Mouse (Mus musculus) embryonic facial prominence, embryonic 12.5 days (tissue): ENCODE measurements at regions not wholly inside any gene's neighbourhood (a gene's known extent, or its start where the extent isn't known, plus 50 kb on each side); places are given as distances from the start of the nearest gene placed in this dataset.

Experiments
- ATAC-seq: fragments of 200-750 bp; cut with Nextera tagmentation; 2 replicates; pipeline ENCODE4 v1.8.0; 2017; ENCODE audit not compliant: insufficient number of reproducible peaks, insufficient read depth, low FRiP score, low TSS enrichment
- H3K27ac ChIP-seq: fragments of 300-500 bp; sonication (generic); 2 replicates; pipeline ENCODE4 v1.5.1; 2016; ENCODE audit warnings: mild to moderate bottlenecking
- H3K27me3 ChIP-seq: fragments of 300-500 bp; sonication (generic); 2 replicates; pipeline ENCODE4 v1.6.1; 2016; ENCODE audit warnings: mild to moderate bottlenecking, moderate library complexity
- H3K36me3 ChIP-seq: fragments of 300-500 bp; sonication (generic); 2 replicates; pipeline ENCODE4 v1.6.1; 2016; ENCODE audit warnings: mild to moderate bottlenecking
- H3K4me1 ChIP-seq: fragments of 300-500 bp; sonication (generic); 2 replicates; pipeline ENCODE4 v1.6.1; 2016
- H3K4me2 ChIP-seq: fragments of 300-500 bp; sonication (generic); replicated peaks from 2 replicates; pipeline ENCODE4 v1.6.1; 2016; ENCODE audit warnings: mild to moderate bottlenecking, moderate library complexity
- H3K4me3 ChIP-seq: fragments of 300-500 bp; sonication (generic); 2 replicates; pipeline ENCODE4 v1.5.1; 2016; ENCODE audit warnings: mild to moderate bottlenecking
- H3K9ac ChIP-seq: fragments of 300-500 bp; sonication (generic); 2 replicates; pipeline ENCODE4 v1.6.1; 2016; ENCODE audit warnings: mild to moderate bottlenecking, moderate library complexity
- H3K9me3 ChIP-seq: fragments of 300-500 bp; sonication (generic); 2 replicates; pipeline ENCODE4 v1.6.1; 2016; ENCODE audit warnings: mild to moderate bottlenecking, moderate library complexity
- WGBS: fragments of 180-500 bp; shearing (Covaris S2); methylation state at CpG from one replicate; pipeline ENCODE4 v1.1.7; 2016; 5-methylcytosine and 5-hydroxymethylcytosine counted together

GRCm38 (mm10) chr9:47313433-47313832 lies 216.5 kb upstream of the Cadm1 start:
- Histone ChIP-seq H3K4me3 (no peak overlapping the region), H3K4me1 (no peaks in the 10 kb centered on the region), H3K27me3 (no peaks in the 10 kb centered on the region), H3K9me3 (no peaks in the 10 kb centered on the region), H3K27ac (no peak overlapping the region), H3K9ac (no peak overlapping the region), H3K36me3 (no peaks in the 10 kb centered on the region), H3K4me2 (no peak overlapping the region)
- no peak for ATAC-seq
- WGBS: 77% methylated on average over 4 of the region's 4 CpGs

- no peak overlapping the region for H3K4me2 ChIP-seq
- no peak for ATAC-seq
- H3K9me3 ChIP-seq: no peaks in the 10 kb centered on the region
- no peak overlapping the region for H3K4me3 ChIP-seq
- H3K36me3 ChIP-seq: no peaks in the 10 kb centered on the region
- WGBS: 78% methylated on average over 1 of the region's 1 CpGs
- no peaks in the 10 kb centered on the region for H3K27me3 ChIP-seq
- no peak overlapping the region for H3K9ac ChIP-seq
- no peaks in the 10 kb centered on the region for H3K4me1 ChIP-seq
- no peak overlapping the region for H3K27ac ChIP-seq
Observed at GRCm38 (mm10) chr9:47314236-47314635, 215.7 kb upstream of the Cadm1 start.

DNA sequence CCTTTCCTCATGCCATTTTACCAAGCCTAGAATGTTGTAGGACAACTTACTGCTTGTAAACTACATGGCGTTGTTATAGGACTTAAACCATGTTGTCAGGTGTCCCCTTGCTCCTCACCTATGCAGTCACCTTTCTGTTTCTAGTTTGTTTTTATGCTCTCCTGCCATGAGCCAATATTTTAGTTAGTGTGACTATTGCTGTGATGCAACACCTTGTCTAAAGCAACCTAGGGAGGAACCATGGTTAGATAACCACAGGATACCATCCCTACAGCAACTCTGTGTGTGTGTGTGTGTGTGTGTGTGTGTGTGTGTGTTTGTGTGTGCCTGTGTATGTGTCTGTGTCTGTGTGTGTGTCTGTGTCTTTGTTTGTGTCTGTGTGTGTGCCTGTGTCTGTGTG lies 209.6 kb upstream of the Cadm1 start:
- Histone ChIP-seq H3K27ac (no peak overlapping the region), H3K4me2 (no peak overlapping the region), H3K4me1 (peaks cover 18% of the 10 kb centered on the region), H3K9ac (no peak overlapping the region), H3K9me3 (no peaks in the 10 kb centered on the region), H3K4me3 (no peak overlapping the region), H3K27me3 (no peaks in the 10 kb centered on the region; the same call in 1 of the 2 replicates), H3K36me3 (no peaks in the 10 kb centered on the region)
- 92% methylated on average over 1 of the region's 1 CpGs for WGBS
- ATAC-seq: no peak

DNA sequence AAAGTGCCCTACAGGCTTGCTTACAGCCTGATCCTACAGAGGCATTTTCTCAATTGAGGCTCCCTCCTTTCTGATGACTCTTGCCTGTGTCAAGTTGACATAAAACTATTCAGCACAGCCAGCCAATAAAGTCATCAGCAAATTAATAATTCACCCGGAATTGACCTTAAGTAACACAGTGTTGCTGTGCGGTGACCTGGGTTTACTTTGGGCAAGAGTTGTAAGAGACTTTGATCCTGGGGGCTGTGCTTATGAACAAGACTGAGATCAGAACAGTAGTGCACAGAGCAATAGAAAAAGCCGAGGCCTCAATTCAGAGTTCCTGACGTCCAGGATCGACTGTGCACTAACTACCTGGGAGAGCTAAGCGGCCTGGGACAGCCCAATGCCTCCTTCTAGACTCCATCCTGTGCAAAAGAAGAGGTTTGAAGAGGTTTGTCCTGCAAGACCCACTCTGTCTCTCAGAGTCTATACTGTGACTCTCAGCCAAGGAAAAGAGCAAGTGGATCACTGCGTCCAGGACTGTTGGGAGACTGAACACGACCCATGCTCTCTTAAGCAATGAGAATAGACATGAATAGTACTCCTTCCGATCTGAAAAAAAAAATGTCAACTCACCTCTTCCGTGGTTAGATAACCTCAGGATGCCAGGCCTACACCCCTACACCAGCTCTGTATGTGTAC lies 208.7 kb upstream of the Cadm1 start:
- 83% methylated on average over 10 of the region's 10 CpGs for WGBS
- Histone ChIP-seq H3K9ac (no peak overlapping the region), H3K27ac (no peak overlapping the region), H3K4me2 (no peak overlapping the region), H3K27me3 (no peaks in the 10 kb centered on the region; the same call in 1 of the 2 replicates), H3K9me3 (no peaks in the 10 kb centered on the region), H3K4me1 (peaks cover 18% of the 10 kb centered on the region), H3K4me3 (no peak overlapping the region), H3K36me3 (no peaks in the 10 kb centered on the region)
- ATAC-seq: no peak

DNA sequence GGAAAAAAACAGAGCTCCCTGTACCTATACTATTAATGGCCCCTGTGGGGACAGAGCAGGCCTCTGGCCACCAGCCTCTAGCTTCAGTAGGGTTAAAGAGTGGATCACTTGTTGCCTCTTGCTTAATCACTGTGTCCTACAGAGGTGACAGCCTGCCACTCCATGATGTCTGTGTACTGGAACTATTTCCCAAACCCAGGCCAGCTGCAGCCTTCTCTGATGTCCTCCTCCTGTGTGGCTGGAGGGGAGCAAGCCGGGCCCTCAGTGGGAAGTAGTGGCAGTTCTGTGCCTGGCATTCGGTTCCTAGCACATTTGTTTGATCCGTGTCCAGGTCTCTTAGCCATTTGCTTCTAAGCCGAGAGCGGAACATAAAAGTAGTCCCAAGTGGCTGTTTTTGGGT lies 207.7 kb upstream of the Cadm1 start:
- 75% methylated on average over 5 of the region's 5 CpGs for WGBS
- no peak overlapping the region for H3K9ac ChIP-seq
- H3K27ac ChIP-seq: no peak overlapping the region
- H3K9me3 ChIP-seq: no peaks in the 10 kb centered on the region
- no peak overlapping the region for H3K4me3 ChIP-seq
- ATAC-seq: no peak
- no peak overlapping the region for H3K4me2 ChIP-seq
- no peaks in the 10 kb centered on the region for H3K36me3 ChIP-seq
- H3K4me1 ChIP-seq: peaks cover 18% of the 10 kb centered on the region
- H3K27me3 ChIP-seq: no peaks in the 10 kb centered on the region; the same call in 1 of the 2 replicates

- H3K27ac ChIP-seq: no peak overlapping the region
- no peaks in the 10 kb centered on the region for H3K9me3 ChIP-seq
- no peak overlapping the region for H3K4me2 ChIP-seq
- ATAC-seq: peak; percentile 73; the same call in 1 of the 2 replicates
- H3K4me3 ChIP-seq: no peak overlapping the region
- WGBS: 19% methylated on average over 5 of the region's 5 CpGs
- no peaks in the 10 kb centered on the region; the same call in 1 of the 2 replicates for H3K27me3 ChIP-seq
- H3K9ac ChIP-seq: no peak overlapping the region
- peaks cover 18% of the 10 kb centered on the region for H3K4me1 ChIP-seq
- no peaks in the 10 kb centered on the region for H3K36me3 ChIP-seq
Observed at GRCm38 (mm10) chr9:47323051-47323450, 206.9 kb upstream of the Cadm1 start.

DNA sequence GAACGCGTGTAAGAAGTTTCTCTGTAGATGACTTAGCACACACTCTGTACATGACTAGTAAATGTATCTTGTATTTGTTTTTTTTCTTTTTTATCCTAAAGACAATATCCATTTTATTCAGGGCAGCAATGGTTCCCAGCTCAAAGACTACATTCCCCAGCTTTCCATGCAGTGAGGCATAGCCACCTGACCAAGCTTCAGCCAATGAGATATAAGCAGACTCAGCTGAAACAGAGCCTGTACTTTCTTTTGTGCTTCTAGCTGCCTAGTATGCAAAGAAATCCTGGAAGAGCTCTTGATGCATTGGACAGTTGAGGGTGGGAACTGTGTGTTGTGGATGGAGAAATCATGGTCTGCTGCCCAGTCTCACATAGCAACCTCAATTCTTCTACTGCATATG lies 202.4 kb upstream of the Cadm1 start:
- Histone ChIP-seq H3K4me2 (no peak overlapping the region), H3K27ac (no peak overlapping the region), H3K4me1 (peaks cover 16% of the 10 kb centered on the region), H3K9me3 (no peaks in the 10 kb centered on the region), H3K27me3 (0 out of 2 replicates have a peak, but pooled peaks cover 4% of the 10 kb centered on the region), H3K4me3 (no peak overlapping the region), H3K9ac (no peak overlapping the region), H3K36me3 (no peaks in the 10 kb centered on the region)
- ATAC-seq: no peak
- WGBS: 97% methylated on average over 2 of the region's 2 CpGs

DNA sequence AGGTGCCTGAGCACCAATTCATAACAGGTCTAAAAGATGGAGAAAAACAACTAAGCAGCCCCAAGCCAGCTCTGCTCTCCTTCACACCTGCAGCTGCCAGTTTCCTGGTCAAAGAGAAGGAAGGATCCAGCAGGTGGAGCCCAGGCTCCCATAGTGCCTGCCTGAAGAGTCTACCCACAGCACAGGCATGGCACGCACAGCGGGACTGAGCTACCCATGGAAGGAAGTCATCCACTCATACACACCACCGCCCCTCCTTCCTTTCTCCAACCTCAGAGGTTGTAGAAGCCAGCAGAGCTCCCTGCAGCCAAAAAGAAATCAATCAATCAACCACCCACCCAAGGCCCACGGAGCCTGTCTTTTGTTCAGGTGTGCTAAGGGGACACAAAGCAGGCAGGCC lies 197.0 kb upstream of the Cadm1 start:
- no peak for ATAC-seq
- WGBS: 61% methylated on average over 4 of the region's 4 CpGs
- H3K9me3 ChIP-seq: no peaks in the 10 kb centered on the region

GRCm38 (mm10) chr9:47338221-47338620 lies 191.8 kb upstream of the Cadm1 start:
- Histone ChIP-seq H3K9me3 (no peaks in the 10 kb centered on the region), H3K4me2 (no peak overlapping the region), H3K36me3 (no peaks in the 10 kb centered on the region), H3K27ac (no peak overlapping the region), H3K4me1 (0 out of 2 replicates have a peak, but pooled peaks cover 4% of the 10 kb centered on the region), H3K4me3 (no peak overlapping the region), H3K27me3 (peaks cover 7% of the 10 kb centered on the region), H3K9ac (no peak overlapping the region)
- no peak for ATAC-seq
- WGBS: 66% methylated on average over 4 of the region's 4 CpGs

More for the DNA sequence above, 197.0 kb upstream of the Cadm1 start:
- no peaks in the 10 kb centered on the region for H3K36me3 ChIP-seq
- no peak overlapping the region for H3K4me3 ChIP-seq
- 0 out of 2 replicates have a peak, but pooled peaks cover 6% of the 10 kb centered on the region for H3K4me1 ChIP-seq
- no peak overlapping the region for H3K27ac ChIP-seq
- H3K9ac ChIP-seq: no peak overlapping the region
- H3K4me2 ChIP-seq: no peak overlapping the region
- peaks cover 10% of the 10 kb centered on the region for H3K27me3 ChIP-seq

GRCm38 (mm10) chr9:47346527-47347111 lies 183.4 kb upstream of the Cadm1 start:
- no peak for ATAC-seq
- H3K36me3 ChIP-seq: no peaks in the 10 kb centered on the region
- no peaks in the 10 kb centered on the region for H3K27me3 ChIP-seq
- H3K4me3 ChIP-seq: no peak overlapping the region
- H3K27ac ChIP-seq: no peak overlapping the region
- no peaks in the 10 kb centered on the region for H3K4me1 ChIP-seq
- no peaks in the 10 kb centered on the region for H3K9me3 ChIP-seq
- H3K4me2 ChIP-seq: no peak overlapping the region
- no peak overlapping the region for H3K9ac ChIP-seq
- 88% methylated on average over 2 of the region's 2 CpGs for WGBS

DNA sequence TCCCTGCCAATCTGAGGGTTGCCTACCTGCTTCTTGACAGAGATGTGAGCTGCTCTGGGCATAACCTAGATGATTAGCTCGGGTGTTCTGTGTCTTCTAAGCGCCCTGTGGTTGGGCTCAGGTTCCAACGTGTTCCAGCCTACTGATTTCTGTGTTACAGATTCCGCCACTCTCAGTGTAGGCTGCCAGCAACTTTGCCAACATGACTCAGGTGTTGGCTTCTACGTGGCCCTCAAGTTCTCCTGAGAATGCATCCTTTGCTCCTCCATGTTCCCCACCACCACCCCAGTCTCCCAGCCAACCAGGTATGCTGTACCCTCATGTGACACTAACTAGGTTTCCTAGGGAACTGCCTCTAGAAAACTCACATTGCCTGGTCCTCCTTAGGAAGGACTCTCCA lies 179.7 kb upstream of the Cadm1 start:
- Histone ChIP-seq H3K9ac (no peak overlapping the region), H3K27ac (no peak overlapping the region), H3K27me3 (no peaks in the 10 kb centered on the region), H3K4me1 (peaks cover 19% of the 10 kb centered on the region), H3K4me2 (no peak overlapping the region), H3K9me3 (no peaks in the 10 kb centered on the region), H3K36me3 (no peaks in the 10 kb centered on the region), H3K4me3 (no peak overlapping the region)
- no peak for ATAC-seq
- WGBS: 61% methylated on average over 5 of the region's 5 CpGs

DNA sequence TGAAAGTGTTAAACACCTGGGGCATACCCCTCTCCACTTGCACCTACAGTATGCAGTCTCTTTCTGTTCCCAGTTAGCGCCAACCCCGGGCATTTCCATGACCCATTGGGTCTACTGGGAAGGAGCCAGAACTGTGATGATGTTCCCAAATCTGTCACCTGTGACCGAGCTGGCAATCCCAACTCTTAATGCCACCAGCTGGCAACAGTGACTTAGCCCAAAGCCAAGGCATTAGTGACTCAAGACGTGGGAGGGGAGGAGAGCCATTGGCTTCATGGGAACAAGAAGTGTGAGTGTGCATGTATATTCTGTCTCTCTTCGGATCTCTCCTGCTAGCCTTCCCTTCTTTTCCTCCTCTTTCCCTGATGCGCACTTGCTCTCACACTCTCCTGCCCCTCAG lies 178.9 kb upstream of the Cadm1 start:
- Histone ChIP-seq H3K9me3 (no peaks in the 10 kb centered on the region), H3K27me3 (no peaks in the 10 kb centered on the region), H3K27ac (no peak overlapping the region), H3K4me1 (peaks cover 19% of the 10 kb centered on the region), H3K4me3 (no peak overlapping the region), H3K9ac (no peak overlapping the region), H3K4me2 (no peak overlapping the region), H3K36me3 (no peaks in the 10 kb centered on the region)
- 65% methylated on average over 6 of the region's 6 CpGs for WGBS
- ATAC-seq: no peak
